Mouse (Mus musculus) intestine, embryonic 14.5 days (tissue): ENCODE data around the gene Atf7ip. TPM values are rescaled to one million over a fixed set of nuclear protein-coding genes. Genes with fewer than 3 reads are reported as not detected.

ENCODE experiments used
- ATAC-seq: fragments of 200-750 bp; cut with Nextera tagmentation; replicated peaks from 2 replicates; pipeline ENCODE4 v1.8.0; 2017; ENCODE audit warnings: low read depth, moderate number of reproducible peaks, moderate TSS enrichment, moderate library complexity; ENCODE audit not compliant: low FRiP score, low TSS enrichment
- DNase-seq: peaks from one replicate; pipeline ENCODE4 v3.0.0-alpha.2; 2018; ENCODE audit warnings: low spot score
- H3K27ac ChIP-seq: fragments of 300-500 bp; sonication (generic); 2 replicates; pipeline ENCODE4 v1.5.1; 2014; ENCODE audit warnings: low read depth, mild to moderate bottlenecking, control low read depth
- H3K27me3 ChIP-seq: fragments of 300-500 bp; sonication (generic); replicated peaks from 2 replicates; pipeline ENCODE4 v1.6.1; 2014; ENCODE audit warnings: low read length, control low read depth; ENCODE audit not compliant: control insufficient read depth, insufficient read depth
- H3K36me3 ChIP-seq: fragments of 300-500 bp; sonication (generic); 2 replicates; pipeline ENCODE4 v1.6.1; 2014; ENCODE audit warnings: low read length, control low read depth; ENCODE audit not compliant: control insufficient read depth, insufficient read depth
- H3K4me1 ChIP-seq: fragments of 300-500 bp; sonication (generic); replicated peaks from 2 replicates; pipeline ENCODE4 v1.6.1; 2014; ENCODE audit warnings: low read length, control low read depth, mixed read lengths; ENCODE audit not compliant: control insufficient read depth, insufficient read depth
- H3K4me2 ChIP-seq: fragments of 300-500 bp; sonication (generic); 2 replicates; pipeline ENCODE4 v1.6.1; 2014; ENCODE audit warnings: low read length
- H3K4me3 ChIP-seq: fragments of 300-500 bp; sonication (generic); 2 replicates; pipeline ENCODE4 v1.5.1; 2014; ENCODE audit warnings: low read depth, low read length, control low read depth, mixed read lengths
- H3K9ac ChIP-seq: fragments of 300-500 bp; sonication (generic); 2 replicates; pipeline ENCODE4 v1.6.1; 2014; ENCODE audit warnings: mild to moderate bottlenecking, low read length
- H3K9me3 ChIP-seq: fragments of 300-500 bp; sonication (generic); 2 replicates; pipeline ENCODE4 v1.6.1; 2016; ENCODE audit warnings: low read length, control low read depth; ENCODE audit not compliant: control insufficient read depth
- WGBS: fragments of 180-500 bp; shearing (Covaris S2); extraction: QIAGEN DNeasy Blood & Tissue Kit; methylation state at CpG from one replicate; pipeline ENCODE4 v1.1.7; 2014; 5-methylcytosine and 5-hydroxymethylcytosine counted together
- polyA plus RNA-seq: library from polyadenylated mRNA; unstranded; fragments of >200 nt; fragmentation: Nextera tagmentation; extraction: Ambion mirVana; gene quantifications from 2 replicates; pipeline ENCODE4 v1.2.1, GENCODE M21; 2014

Atf7ip gene
- polyA plus RNA-seq, 1 experiment from 2014 or later: 32.9 TPM

- Histone ChIP-seq H3K9ac (no peak overlapping the region), H3K27me3 (peaks cover 28% of the 10 kb centered on the region), H3K9me3 (no peaks in the 10 kb centered on the region), H3K4me3 (no peak overlapping the region), H3K36me3 (no peaks in the 10 kb centered on the region), H3K4me2 (no peak overlapping the region), H3K4me1 (peaks cover 6% of the 10 kb centered on the region; the same call in 1 of the 2 replicates), H3K27ac (no peak overlapping the region)
- WGBS: 83% methylated on average over 4 of the region's 4 CpGs
- no peak for DNase-seq
- no peak for ATAC-seq
Measured at GRCm38 (mm10) chr6:136658303-136658702, 152.3 kb downstream of the Atf7ip start.

DNA sequence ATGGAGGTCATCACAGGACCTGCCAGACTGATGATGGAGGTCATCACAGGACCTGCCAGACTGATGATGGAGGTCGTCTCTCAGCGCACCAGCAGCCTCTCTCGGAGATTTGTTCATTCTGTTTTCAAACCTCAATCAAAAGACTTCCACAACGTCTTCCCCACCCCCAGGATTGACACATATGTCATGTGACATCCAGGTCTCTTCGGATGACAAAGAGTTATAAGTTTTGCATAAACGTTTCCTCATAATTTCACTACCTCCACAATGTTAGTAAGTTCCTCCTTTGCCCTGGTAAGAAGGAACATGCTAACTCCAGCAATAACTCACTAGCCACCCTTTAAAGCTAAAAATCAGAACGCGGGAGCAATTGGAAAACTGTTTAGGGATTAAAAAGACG, 153.3 kb downstream of the Atf7ip start:
- Histone ChIP-seq H3K4me2 (no peak overlapping the region), H3K36me3 (no peaks in the 10 kb centered on the region), H3K9ac (no peak overlapping the region), H3K27ac (no peak overlapping the region), H3K9me3 (no peaks in the 10 kb centered on the region), H3K4me3 (no peak overlapping the region), H3K4me1 (peaks cover 6% of the 10 kb centered on the region; the same call in 1 of the 2 replicates), H3K27me3 (peaks cover 28% of the 10 kb centered on the region)
- no peak for ATAC-seq
- no peak for DNase-seq
- 91% methylated on average over 9 of the region's 9 CpGs for WGBS

Other genes starting within 250 kb of the Atf7ip start
- not detected in 2 replicates for gene Gm8994, start 178.6 kb upstream of the Atf7ip start, polyA plus RNA-seq
- gene E330021D16Rik, start 90.6 kb upstream of the Atf7ip start, polyA plus RNA-seq: 0.11 TPM in 1 of 2 replicates, not detected in the other
- gene Plbd1, start 155.8 kb downstream of the Atf7ip start, polyA plus RNA-seq: 6.1 and 7.5 TPM in 2 replicates